Mouse (Mus musculus) embryonic fibroblast, embryonic 13.5 days (primary cell): Measurements from ENCODE around the gene Cep57l1.

ENCODE experiments used
- CTCF ChIP-seq: IDR thresholded peaks from 2 replicates; pipeline ENCODE4 v1.5.1; 2011; ENCODE audit warnings: mild to moderate bottlenecking, control low read depth, low read length, moderate library complexity, borderline replicate concordance; ENCODE audit not compliant: insufficient read depth
- POLR2A ChIP-seq: IDR thresholded peaks from 2 replicates; pipeline ENCODE4 v1.6.1; 2011; ENCODE audit warnings: low read depth, mild to moderate bottlenecking, control low read depth, low read length, moderate library complexity

- TF ChIP-seq CTCF (no peak), POLR2A (no peak)
Observed at GRCm38 (mm10) chr10:41675243-41675642, 134.4 kb downstream of the Cep57l1 start.
